Mouse (Mus musculus): ENCODE measurements at regions not wholly inside any gene's neighbourhood (a gene's known extent, or its start where the extent isn't known, plus 50 kb on each side); places are given as distances from the start of the nearest gene placed in this dataset.
"Not testable (repeated sequence)": the region's sequence is repeated elsewhere in the genome, so short reads cannot be mapped to it uniquely, and the experiment has no call there.

- H3K27ac ChIP-seq (replicated peaks) = no peak overlapping the region
- H3K4me3 ChIP-seq = no peak overlapping the region
- no peaks in the 10 kb centered on the region for H3K36me3 ChIP-seq (replicated peaks)
- no peaks in the 10 kb centered on the region for H3K9me3 ChIP-seq
- no peaks in the 10 kb centered on the region for H3K4me1 ChIP-seq
- H3K27me3 ChIP-seq (replicated peaks; ENCODE audit: low read depth, poor library complexity, severe bottlenecking) = peaks cover 9% of the 10 kb centered on the region; the same call in 1 of the 2 replicates
- WGBS = 61% methylated on average over 1 of the region's 1 CpGs
- DNase-seq (ENCODE audit: low spot score) = no peak
Measured at GRCm38 (mm10) chr2:147989616-147990015, 57.2 kb downstream of the Foxa2 start.

GRCm38 (mm10) chr2:147988586-147988985 is 58.2 kb downstream of the Foxa2 start:
- Histone ChIP-seq H3K27ac (replicated peaks) (no peak overlapping the region), H3K36me3 (replicated peaks) (no peaks in the 10 kb centered on the region), H3K4me3 (no peak overlapping the region), H3K27me3 (replicated peaks; ENCODE audit: low read depth, poor library complexity, severe bottlenecking) (peaks cover 16% of the 10 kb centered on the region), H3K4me1 (no peaks in the 10 kb centered on the region), H3K9me3 (no peaks in the 10 kb centered on the region)
- DNase-seq (ENCODE audit: low spot score) = no peak

GRCm38 (mm10) chr2:147985261-147985575 is 61.6 kb downstream of the Foxa2 start:
- H3K9me3 ChIP-seq = no peaks in the 10 kb centered on the region
- no peak overlapping the region for H3K4me3 ChIP-seq
- H3K4me1 ChIP-seq = no peaks in the 10 kb centered on the region
- H3K36me3 ChIP-seq (replicated peaks) = no peaks in the 10 kb centered on the region
- H3K27ac ChIP-seq (replicated peaks) = no peak overlapping the region
- WGBS = 75% methylated on average over 2 of the region's 2 CpGs
- DNase-seq (ENCODE audit: low spot score) = no peak
- H3K27me3 ChIP-seq (replicated peaks; ENCODE audit: low read depth, poor library complexity, severe bottlenecking) = peaks cover 33% of the 10 kb centered on the region

GRCm38 (mm10) chr2:147984547-147985260 is 62.1 kb downstream of the Foxa2 start:
- 71% methylated on average over 12 of the region's 12 CpGs for WGBS
- no peaks in the 10 kb centered on the region for H3K9me3 ChIP-seq
- no peak overlapping the region for H3K27ac ChIP-seq (replicated peaks)
- H3K4me1 ChIP-seq = no peaks in the 10 kb centered on the region
- H3K27me3 ChIP-seq (replicated peaks; ENCODE audit: low read depth, poor library complexity, severe bottlenecking) = peaks cover 37% of the 10 kb centered on the region
- no peaks in the 10 kb centered on the region for H3K36me3 ChIP-seq (replicated peaks)
- DNase-seq (ENCODE audit: low spot score) = no peak
- H3K4me3 ChIP-seq = no peak overlapping the region

- Histone ChIP-seq H3K36me3 (replicated peaks) (no peaks in the 10 kb centered on the region), H3K4me1 (no peaks in the 10 kb centered on the region; the same call in 1 of the 2 replicates), H3K27ac (replicated peaks) (no peak overlapping the region), H3K27me3 (replicated peaks; ENCODE audit: low read depth, poor library complexity, severe bottlenecking) (peaks cover 45% of the 10 kb centered on the region), H3K4me3 (no peak overlapping the region), H3K9me3 (no peaks in the 10 kb centered on the region)
- 70% methylated on average over 6 of the region's 6 CpGs for WGBS
- no peak for DNase-seq (ENCODE audit: low spot score)
Measured at GRCm38 (mm10) chr2:147980929-147981479, 65.8 kb downstream of the Foxa2 start.

- Histone ChIP-seq H3K27me3 (replicated peaks; ENCODE audit: low read depth, poor library complexity, severe bottlenecking) (peaks cover 42% of the 10 kb centered on the region), H3K27ac (replicated peaks) (no peak overlapping the region), H3K9me3 (no peaks in the 10 kb centered on the region), H3K36me3 (replicated peaks) (no peaks in the 10 kb centered on the region), H3K4me3 (no peak overlapping the region), H3K4me1 (no peaks in the 10 kb centered on the region; the same call in 1 of the 2 replicates)
- WGBS = 83% methylated on average over 1 of the region's 1 CpGs
- no peak for DNase-seq (ENCODE audit: low spot score)
Measured at GRCm38 (mm10) chr2:147980408-147980807, 66.4 kb downstream of the Foxa2 start.

- no peaks in the 10 kb centered on the region for H3K9me3 ChIP-seq
- no peak overlapping the region for H3K4me3 ChIP-seq
- H3K4me1 ChIP-seq = no peaks in the 10 kb centered on the region; the same call in 1 of the 2 replicates
- WGBS = 84% methylated on average over 4 of the region's 4 CpGs
- DNase-seq (ENCODE audit: low spot score) = no peak
- no peak overlapping the region for H3K27ac ChIP-seq (replicated peaks)
- H3K36me3 ChIP-seq (replicated peaks) = no peaks in the 10 kb centered on the region
- H3K27me3 ChIP-seq (replicated peaks; ENCODE audit: low read depth, poor library complexity, severe bottlenecking) = peaks cover 37% of the 10 kb centered on the region
Measured at GRCm38 (mm10) chr2:147979660-147980364, 67.0 kb downstream of the Foxa2 start.

- no peak for DNase-seq (ENCODE audit: low spot score)
- Histone ChIP-seq H3K27ac (replicated peaks) (no peak overlapping the region), H3K27me3 (replicated peaks; ENCODE audit: low read depth, poor library complexity, severe bottlenecking) (peaks cover 34% of the 10 kb centered on the region), H3K4me1 (no peaks in the 10 kb centered on the region; the same call in 1 of the 2 replicates), H3K9me3 (no peaks in the 10 kb centered on the region), H3K36me3 (replicated peaks) (no peaks in the 10 kb centered on the region), H3K4me3 (no peak overlapping the region)
- WGBS = 89% methylated on average over 1 of the region's 1 CpGs
Measured at GRCm38 (mm10) chr2:147979001-147979400, 67.8 kb downstream of the Foxa2 start.

GRCm38 (mm10) chr2:147974776-147975175 is 72.0 kb downstream of the Foxa2 start:
- Histone ChIP-seq H3K4me1 (no peaks in the 10 kb centered on the region; the same call in 1 of the 2 replicates), H3K27ac (replicated peaks) (no peak overlapping the region), H3K4me3 (no peak overlapping the region), H3K27me3 (replicated peaks; ENCODE audit: low read depth, poor library complexity, severe bottlenecking) (peaks cover 10% of the 10 kb centered on the region), H3K36me3 (replicated peaks) (no peaks in the 10 kb centered on the region), H3K9me3 (no peaks in the 10 kb centered on the region)
- DNase-seq (ENCODE audit: low spot score) = no peak
- WGBS = 58% methylated on average over 2 of the region's 2 CpGs

GRCm38 (mm10) chr2:147968671-147969070 is 78.1 kb downstream of the Foxa2 start:
- Histone ChIP-seq H3K4me3 (no peak overlapping the region), H3K9me3 (no peaks in the 10 kb centered on the region), H3K27me3 (replicated peaks; ENCODE audit: low read depth, poor library complexity, severe bottlenecking) (peaks cover 15% of the 10 kb centered on the region), H3K27ac (replicated peaks) (no peak overlapping the region), H3K36me3 (replicated peaks) (no peaks in the 10 kb centered on the region), H3K4me1 (peaks cover 5% of the 10 kb centered on the region; the same call in 1 of the 2 replicates)
- 32% methylated on average over 10 of the region's 10 CpGs for WGBS
- no peak for DNase-seq (ENCODE audit: low spot score)

GRCm38 (mm10) chr2:147967829-147968529 is 78.8 kb downstream of the Foxa2 start:
- Histone ChIP-seq H3K27me3 (replicated peaks; ENCODE audit: low read depth, poor library complexity, severe bottlenecking) (peaks cover 15% of the 10 kb centered on the region), H3K4me1 (peaks cover 5% of the 10 kb centered on the region; the same call in 1 of the 2 replicates), H3K27ac (replicated peaks) (no peak overlapping the region), H3K4me3 (no peak overlapping the region), H3K9me3 (no peaks in the 10 kb centered on the region), H3K36me3 (replicated peaks) (no peaks in the 10 kb centered on the region)
- no peak for DNase-seq (ENCODE audit: low spot score)
- WGBS = 64% methylated on average over 9 of the region's 9 CpGs

- DNase-seq (ENCODE audit: low spot score); H3K36me3 ChIP-seq (replicated peaks); H3K4me1 ChIP-seq; H3K9me3 ChIP-seq; H3K27me3 ChIP-seq (replicated peaks; ENCODE audit: low read depth, poor library complexity, severe bottlenecking); H3K27ac ChIP-seq (replicated peaks); H3K4me3 ChIP-seq: not testable (repeated sequence)
- WGBS = 86% methylated on average over 1 of the region's 1 CpGs
Measured at GRCm38 (mm10) chr2:147963284-147963683, 83.5 kb downstream of the Foxa2 start.
